Mouse (Mus musculus): Measurements from ENCODE around the gene Dennd1b.

- TF ChIP-seq CTCF (IDR thresholded peaks at IDR 0.05; ENCODE audit: low read depth, low read length): no peak
- no peak for TF ChIP-seq POLR2A (IDR thresholded peaks at IDR 0.05; ENCODE audit: extremely low read depth, insufficient read depth, low read length)
These were observed 260.6 kb downstream of the Dennd1b start for GRCm38 (mm10) chr1:139223804-139224203.
